Mouse (Mus musculus) olfactory bulb, adult 2 months (tissue): Measurements from ENCODE around the gene Snip1. TPM values are rescaled to one million over a fixed set of nuclear protein-coding genes. Genes with fewer than 3 reads are reported as not detected.

Experiments used
- H3K27ac ChIP-seq: fragments of 200-500 bp; 2 replicates; pipeline ENCODE4 v1.5.1; 2012; ENCODE audit warnings: low read depth, low read length; ENCODE audit not compliant: insufficient read depth
- H3K4me1 ChIP-seq: fragments of 200-500 bp; 2 replicates; pipeline ENCODE4 v1.6.1; 2012; ENCODE audit warnings: low read length; ENCODE audit not compliant: control insufficient read depth, insufficient read depth
- H3K4me3 ChIP-seq: fragments of 200-500 bp; 2 replicates; pipeline ENCODE4 v1.5.1; 2012; ENCODE audit warnings: mild to moderate bottlenecking, low read depth, low read length, moderate library complexity; ENCODE audit not compliant: insufficient read depth
- CTCF ChIP-seq: fragments of 200-500 bp; IDR thresholded peaks from 2 replicates; pipeline ENCODE4 v1.5.1; 2012; ENCODE audit warnings: low read depth, mild to moderate bottlenecking, low read length, moderate library complexity; ENCODE audit not compliant: insufficient read depth
- POLR2A ChIP-seq: fragments of 200-500 bp; IDR thresholded peaks from 2 replicates; pipeline ENCODE4 v1.6.1; 2012; ENCODE audit warnings: mild to moderate bottlenecking, low read depth, low read length, moderate library complexity; ENCODE audit not compliant: insufficient read depth
- WGBS: fragments of 180-500 bp; shearing (Covaris S2); methylation state at CpG from one replicate; pipeline ENCODE4 v1.1.7; 2018; 5-methylcytosine and 5-hydroxymethylcytosine counted together
- polyA plus RNA-seq: library from polyadenylated mRNA; stranded (reverse); fragments of >200 nt; gene quantifications from 2 replicates; pipeline ENCODE4 v1.2.4, GENCODE M21; 2012; ENCODE audit warnings: low replicate concordance; ENCODE audit not compliant: missing spikeins, insufficient read depth, insufficient read length

The Snip1 gene
- polyA plus RNA-seq, 1 experiment = not detected

DNA sequence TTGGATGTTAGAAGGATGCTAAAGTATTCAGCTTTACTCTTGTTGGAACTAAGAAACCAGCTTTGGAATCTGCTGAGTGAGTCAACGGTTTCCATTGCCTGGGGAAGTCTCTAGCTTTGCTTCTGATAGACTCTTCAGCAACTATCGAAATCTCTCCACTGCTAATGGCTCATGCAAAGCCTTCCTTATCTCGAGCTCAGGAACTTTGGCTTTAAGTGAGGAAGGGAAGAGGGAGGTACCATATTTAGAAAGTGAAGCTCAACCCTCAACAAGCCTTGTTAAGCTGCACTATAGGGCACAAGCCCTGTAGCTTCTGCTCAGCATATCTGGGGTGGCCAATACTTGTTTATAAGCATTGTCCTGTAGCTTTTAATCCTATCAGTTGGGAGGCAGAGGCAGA, 9.2 kb upstream of the Snip1 start:
- TF ChIP-seq POLR2A (no peak), CTCF (no peak)
- WGBS = 33% methylated on average over 3 of the region's 3 CpGs
- H3K27ac ChIP-seq = no peak overlapping the region
- no peaks in the 10 kb centered on the region for H3K4me1 ChIP-seq
- H3K4me3 ChIP-seq = no peak overlapping the region

DNA sequence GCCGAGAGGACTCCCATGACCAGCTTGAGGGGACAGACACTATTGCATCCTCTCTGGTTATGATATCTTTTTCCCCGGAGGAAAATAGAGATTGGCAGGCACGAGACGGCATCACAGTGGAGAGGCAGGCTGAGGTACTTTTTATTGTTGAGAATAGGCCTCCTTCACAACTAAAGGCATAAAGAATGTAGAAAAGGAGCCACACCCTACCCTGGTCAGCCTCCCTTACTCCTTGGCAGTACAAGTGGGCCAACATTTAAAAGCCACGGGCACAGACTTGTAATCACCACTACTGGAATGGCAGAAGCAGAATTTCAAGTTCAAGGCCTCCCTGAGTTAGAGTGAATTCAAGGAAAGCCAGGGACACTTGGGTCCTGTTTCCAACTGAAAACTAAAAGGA, 8.4 kb upstream of the Snip1 start:
- Histone ChIP-seq H3K4me3 (no peak overlapping the region), H3K27ac (no peak overlapping the region), H3K4me1 (no peaks in the 10 kb centered on the region)
- 57% methylated on average over 5 of the region's 5 CpGs for WGBS
- TF ChIP-seq POLR2A (no peak), CTCF (no peak)

DNA sequence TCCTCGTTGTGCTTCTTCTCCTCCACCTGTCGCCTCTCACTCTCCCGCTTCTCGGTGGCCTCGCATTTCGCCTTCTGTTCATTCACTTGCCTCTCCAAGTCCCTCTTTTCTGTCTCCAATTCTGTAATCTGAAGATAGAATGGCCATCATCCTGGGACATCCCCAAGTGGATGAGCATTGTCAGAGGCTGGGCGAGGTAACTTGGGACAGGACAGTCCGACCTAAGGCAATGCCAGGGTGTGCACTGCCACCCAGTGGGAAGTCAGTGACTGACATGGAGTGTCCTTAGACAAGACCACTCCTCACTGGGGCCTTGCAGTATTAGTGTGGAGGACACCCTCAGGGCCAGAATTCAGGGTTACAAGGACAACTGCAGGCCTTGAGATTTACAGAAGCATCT, 7.4 kb upstream of the Snip1 start:
- peak; percentile 25; the same call in 1 of the 2 replicates for TF ChIP-seq CTCF
- no peak for TF ChIP-seq POLR2A
- 9% methylated on average over 8 of the region's 8 CpGs for WGBS
- Histone ChIP-seq H3K4me1 (no peaks in the 10 kb centered on the region), H3K27ac (no peak overlapping the region), H3K4me3 (no peak overlapping the region)

- Histone ChIP-seq H3K4me1 (peaks cover 3% of the 10 kb centered on the region), H3K4me3 (no peak overlapping the region), H3K27ac (no peak overlapping the region)
- 67% methylated on average over 8 of the region's 8 CpGs for WGBS
- TF ChIP-seq CTCF (no peak), POLR2A (no peak)
These were observed 2.6 kb upstream of the Snip1 start for GRCm38 (mm10) chr4:125063829-125064228.

- Histone ChIP-seq H3K4me3 (peak within 1 kb of the TSS; percentile 77), H3K27ac (no peak within 1 kb of the TSS), H3K4me1 (peaks cover 3% of the 10 kb centered on the region)
- 2% methylated on average over 26 of the region's 26 CpGs for WGBS
- TF ChIP-seq POLR2A = no peak
These were observed 760 bp upstream of the Snip1 start, which contains the start of gene Dnali1 for GRCm38 (mm10) chr4:125065517-125066307. Gene Dnali1, minus strand, starts transcription at chr4:125065703.

DNA sequence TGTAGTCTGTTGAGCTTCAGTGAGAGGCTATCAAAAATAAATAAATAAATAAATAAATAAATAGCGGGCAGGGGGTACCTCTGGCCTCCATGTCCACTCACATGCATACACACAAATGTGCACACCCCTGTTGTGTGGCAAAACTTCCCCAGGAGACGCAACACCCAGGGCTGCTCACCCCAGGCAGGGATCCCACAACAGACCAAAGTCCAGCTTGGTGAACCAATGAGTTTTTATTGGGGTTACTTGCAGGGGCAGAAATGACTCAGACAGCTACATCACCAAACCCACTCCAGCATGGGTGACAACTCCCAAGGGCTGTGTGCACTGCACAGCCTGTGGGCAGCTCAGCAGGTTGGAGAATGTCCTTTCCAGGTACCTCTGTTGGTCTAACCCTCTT, 11.2 kb downstream of the Snip1 start:
- Histone ChIP-seq H3K27ac (no peak overlapping the region), H3K4me1 (no peaks in the 10 kb centered on the region), H3K4me3 (no peak overlapping the region)
- 95% methylated on average over 2 of the region's 2 CpGs for WGBS
- TF ChIP-seq CTCF (no peak), POLR2A (no peak)

- Histone ChIP-seq H3K4me1 (no peaks in the 10 kb centered on the region), H3K27ac (no peak overlapping the region), H3K4me3 (no peak overlapping the region)
- no peak for TF ChIP-seq CTCF
- TF ChIP-seq POLR2A = no peak
- WGBS = 98% methylated on average over 2 of the region's 2 CpGs
These were observed 12.2 kb downstream of the Snip1 start for GRCm38 (mm10) chr4:125078698-125079097.

DNA sequence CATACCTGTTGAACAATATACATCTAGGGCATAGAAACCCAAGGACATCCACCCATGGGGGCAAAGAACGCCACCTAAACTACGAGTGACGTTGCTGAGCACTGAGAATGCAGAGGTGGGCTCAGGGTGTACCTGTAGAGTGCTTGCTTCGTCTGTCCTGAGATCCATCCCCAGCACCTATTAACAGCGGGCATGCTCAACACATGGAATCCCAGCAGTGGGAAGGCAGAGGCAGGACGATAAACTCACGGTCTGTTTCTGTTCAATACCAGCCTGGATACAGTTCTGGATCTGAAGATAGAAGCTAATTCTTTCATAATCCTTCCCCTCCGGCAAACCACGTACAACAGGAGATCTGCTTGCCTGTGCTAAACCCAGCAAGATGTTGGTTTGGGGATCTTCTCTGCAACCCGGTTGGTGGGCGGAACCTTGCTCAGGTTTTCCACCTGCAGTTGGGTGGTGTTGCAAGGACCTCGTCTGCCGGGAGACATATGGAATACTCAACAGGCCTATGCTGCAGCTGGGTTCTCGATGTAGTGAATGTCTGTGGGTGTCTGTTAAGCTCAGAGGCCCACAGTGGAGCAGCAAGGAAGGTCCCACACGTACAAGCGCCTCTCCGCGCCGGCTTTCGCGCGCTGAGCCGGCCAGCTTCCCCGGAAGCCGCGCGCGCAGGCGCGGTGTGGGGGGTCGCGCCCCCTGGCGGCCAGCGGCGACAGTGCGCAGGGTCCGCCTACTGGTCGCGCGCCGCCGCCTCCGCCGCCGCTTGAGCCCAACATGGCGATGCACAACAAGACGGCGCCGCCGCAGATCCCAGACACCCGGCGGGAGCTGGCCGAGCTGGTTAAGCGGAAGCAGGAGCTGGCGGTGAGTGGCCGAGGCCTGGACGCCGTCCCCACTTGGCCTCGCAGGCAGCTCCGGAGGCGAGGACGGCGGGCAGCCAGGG, 18.2 kb downstream of the Snip1 start, which contains the start of gene Meaf6:
Gene Meaf6, plus strand, starts transcription at position 732 of the 943 bp plus-strand sequence.
- TF ChIP-seq CTCF = peak; percentile 96
- peak; percentile 85 for TF ChIP-seq POLR2A
- peaks cover 5% of the 10 kb centered on the region; the same call in 1 of the 2 replicates for H3K4me1 ChIP-seq
- 2% methylated on average over 62 of the region's 63 CpGs for WGBS
- H3K27ac ChIP-seq = peak within 1 kb of the TSS; percentile 88
- peak within 1 kb of the TSS; percentile 93 for H3K4me3 ChIP-seq

DNA sequence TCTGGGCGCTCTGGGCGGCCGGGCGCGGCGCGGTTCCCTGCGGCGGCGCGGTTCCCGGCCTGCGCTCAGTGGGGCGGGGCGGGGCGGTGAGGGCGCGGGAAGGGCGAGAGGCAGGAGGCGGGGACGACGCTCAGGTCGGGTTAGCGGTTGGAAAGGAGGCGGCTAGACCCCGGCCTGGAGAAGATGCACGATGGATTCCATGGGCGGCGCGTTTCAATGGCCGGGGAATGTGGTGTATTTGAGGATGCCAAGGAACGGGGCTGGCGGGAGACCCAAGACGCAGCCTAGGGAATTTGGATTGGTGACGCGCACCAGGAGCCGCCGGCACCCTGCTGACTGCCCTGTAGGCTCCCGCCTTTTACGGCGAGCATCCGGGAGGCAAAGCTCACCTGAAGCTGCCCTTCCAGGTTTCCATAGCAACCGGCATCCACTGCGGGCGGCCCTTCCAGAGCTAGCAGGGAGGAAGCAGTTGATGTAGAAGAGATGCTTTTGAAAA, 18.9 kb downstream of the Snip1 start:
- peaks cover 5% of the 10 kb centered on the region; the same call in 1 of the 2 replicates for H3K4me1 ChIP-seq
- H3K27ac ChIP-seq = peak overlapping the region; percentile 88
- H3K4me3 ChIP-seq = peak overlapping the region; percentile 93
- TF ChIP-seq CTCF (no peak), POLR2A (no peak)
- under 1% methylated on average over 45 of the region's 45 CpGs for WGBS
